Mouse (Mus musculus) midbrain, embryonic 15.5 days (tissue): ENCODE results near the gene 4930596D02Rik. TPM values are rescaled to one million over a fixed set of nuclear protein-coding genes. Genes with fewer than 3 reads are reported as not detected.

Experiments
- ATAC-seq: fragments of 200-750 bp; cut with Nextera tagmentation; replicated peaks from 2 replicates; pipeline ENCODE4 v1.8.0; 2017; ENCODE audit warnings: moderate TSS enrichment
- H3K27ac ChIP-seq: fragments of 300-500 bp; sonication (generic); 2 replicates; pipeline ENCODE4 v1.5.1; 2015; ENCODE audit warnings: mild to moderate bottlenecking, inconsistent platforms
- H3K27me3 ChIP-seq: fragments of 300-500 bp; sonication (generic); replicated peaks from 2 replicates; pipeline ENCODE4 v1.6.1; 2015; ENCODE audit warnings: inconsistent platforms
- H3K36me3 ChIP-seq: fragments of 300-500 bp; sonication (generic); replicated peaks from 2 replicates; pipeline ENCODE4 v1.6.1; 2015; ENCODE audit warnings: inconsistent platforms
- H3K4me1 ChIP-seq: fragments of 300-500 bp; sonication (generic); 2 replicates; pipeline ENCODE4 v1.6.1; 2015; ENCODE audit warnings: inconsistent platforms
- H3K4me2 ChIP-seq: fragments of 300-500 bp; sonication (generic); 2 replicates; pipeline ENCODE4 v1.6.1; 2015; ENCODE audit warnings: inconsistent platforms, mild to moderate bottlenecking, moderate library complexity
- H3K4me3 ChIP-seq: fragments of 300-500 bp; sonication (generic); 2 replicates; pipeline ENCODE4 v1.5.1; 2015; ENCODE audit warnings: mild to moderate bottlenecking, inconsistent platforms
- H3K9ac ChIP-seq: fragments of 300-500 bp; sonication (generic); 2 replicates; pipeline ENCODE4 v1.6.1; 2015; ENCODE audit warnings: mild to moderate bottlenecking, inconsistent platforms
- H3K9me3 ChIP-seq: fragments of 300-500 bp; sonication (generic); 2 replicates; pipeline ENCODE4 v1.6.1; 2016; ENCODE audit warnings: inconsistent platforms
- WGBS: fragments of 180-500 bp; shearing (Covaris S2); methylation state at CpG from one replicate; pipeline ENCODE4 v1.1.7; 2015; ENCODE audit warnings: mixed read lengths; 5-methylcytosine and 5-hydroxymethylcytosine counted together
- polyA plus RNA-seq: library from polyadenylated mRNA; unstranded; fragments of >200 nt; fragmentation: Nextera tagmentation; extraction: Ambion mirVana; gene quantifications from 2 replicates; pipeline ENCODE4 v1.2.1, GENCODE M21; 2015

4930596D02Rik gene
- polyA plus RNA-seq: not detected in 2 replicates

GRCm38 (mm10) chr14:35811878-35812277, at the start of gene 4930596D02Rik:
Gene 4930596D02Rik, minus strand, starts transcription at chr14:35811978.
- H3K9me3 ChIP-seq: no peaks in the 10 kb centered on the region
- no peak within 1 kb of the TSS for H3K27ac ChIP-seq
- H3K4me2 ChIP-seq: no peak within 1 kb of the TSS
- no peaks in the 10 kb centered on the region for H3K27me3 ChIP-seq
- no peak within 1 kb of the TSS for H3K4me3 ChIP-seq
- H3K36me3 ChIP-seq: no peaks in the 10 kb centered on the region
- 80% methylated on average over 4 of the region's 4 CpGs for WGBS
- no peak within 1 kb of the TSS for H3K9ac ChIP-seq
- no peak for ATAC-seq
- H3K4me1 ChIP-seq: no peaks in the 10 kb centered on the region

GRCm38 (mm10) chr14:35853254-35853653, 41.5 kb upstream of the 4930596D02Rik start:
- Histone ChIP-seq H3K9ac (no peak overlapping the region), H3K4me3 (no peak overlapping the region), H3K27me3 (no peaks in the 10 kb centered on the region), H3K4me2 (no peak overlapping the region), H3K36me3 (no peaks in the 10 kb centered on the region), H3K27ac (no peak overlapping the region), H3K9me3 (no peaks in the 10 kb centered on the region), H3K4me1 (no peaks in the 10 kb centered on the region)
- WGBS: 81% methylated on average over 1 of the region's 1 CpGs
- ATAC-seq: no peak

DNA sequence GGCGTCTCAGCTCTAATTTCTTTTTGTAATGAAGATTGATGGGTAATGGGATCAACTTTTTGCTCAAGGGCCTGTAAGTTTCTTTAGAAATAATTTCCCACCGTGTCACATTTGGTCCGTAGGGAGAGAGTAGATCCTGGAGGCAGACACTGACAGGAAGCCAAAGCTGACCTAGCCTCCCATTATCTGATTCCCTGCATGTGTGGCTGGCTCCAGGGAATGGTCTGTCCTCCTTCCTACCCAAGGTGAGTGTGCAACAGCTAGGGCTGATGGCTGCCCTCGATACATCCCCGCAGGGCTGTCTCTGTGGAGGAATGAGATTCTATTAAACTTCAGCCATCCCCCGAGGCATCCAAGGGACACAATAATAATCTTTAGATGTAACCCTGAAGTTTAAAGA, 33.5 kb upstream of the 4930596D02Rik start:
- no peak for ATAC-seq
- 75% methylated on average over 6 of the region's 6 CpGs for WGBS

GRCm38 (mm10) chr14:35842111-35842721, 30.4 kb upstream of the 4930596D02Rik start:
- no peak overlapping the region for H3K4me3 ChIP-seq
- no peak overlapping the region for H3K9ac ChIP-seq
- ATAC-seq: no peak
- H3K27ac ChIP-seq: no peak overlapping the region
- H3K4me2 ChIP-seq: no peak overlapping the region
- whole genome bisulfite sequencing: 81% methylated on average over 7 of the region's 7 CpGs
- no peaks in the 10 kb centered on the region for H3K27me3 ChIP-seq
- H3K4me1 ChIP-seq: no peaks in the 10 kb centered on the region
- H3K36me3 ChIP-seq: no peaks in the 10 kb centered on the region
- H3K9me3 ChIP-seq: no peaks in the 10 kb centered on the region

More for the DNA sequence above, 33.5 kb upstream of the 4930596D02Rik start:
- no peaks in the 10 kb centered on the region for H3K9me3 ChIP-seq
- H3K9ac ChIP-seq: no peak overlapping the region
- no peak overlapping the region for H3K27ac ChIP-seq
- H3K4me2 ChIP-seq: no peak overlapping the region
- no peak overlapping the region for H3K4me3 ChIP-seq
- H3K27me3 ChIP-seq: no peaks in the 10 kb centered on the region
- no peaks in the 10 kb centered on the region for H3K36me3 ChIP-seq
- no peaks in the 10 kb centered on the region for H3K4me1 ChIP-seq

- Histone ChIP-seq H3K9ac (no peak overlapping the region), H3K9me3 (no peaks in the 10 kb centered on the region), H3K27me3 (no peaks in the 10 kb centered on the region), H3K4me3 (no peak overlapping the region), H3K36me3 (no peaks in the 10 kb centered on the region), H3K4me1 (0 out of 2 replicates have a peak, but pooled peaks cover 2% of the 10 kb centered on the region), H3K4me2 (no peak overlapping the region), H3K27ac (no peak overlapping the region)
- ATAC-seq: no peak
- WGBS: 30% methylated on average over 3 of the region's 3 CpGs
Observed at GRCm38 (mm10) chr14:35792656-35793213, 19.0 kb downstream of the 4930596D02Rik start.

GRCm38 (mm10) chr14:35780033-35780432, 31.7 kb downstream of the 4930596D02Rik start:
- Histone ChIP-seq H3K27me3 (no peaks in the 10 kb centered on the region), H3K9me3 (no peaks in the 10 kb centered on the region), H3K4me1 (no peaks in the 10 kb centered on the region), H3K4me2 (no peak overlapping the region), H3K36me3 (no peaks in the 10 kb centered on the region), H3K4me3 (no peak overlapping the region), H3K27ac (no peak overlapping the region), H3K9ac (no peak overlapping the region)
- no peak for ATAC-seq
- WGBS: 74% methylated on average over 3 of the region's 3 CpGs

- WGBS: 92% methylated on average over 1 of the region's 1 CpGs
- H3K27ac ChIP-seq: no peak overlapping the region
- no peak for ATAC-seq
- H3K4me2 ChIP-seq: no peak overlapping the region
- no peaks in the 10 kb centered on the region for H3K4me1 ChIP-seq
- no peak overlapping the region for H3K4me3 ChIP-seq
- H3K27me3 ChIP-seq: no peaks in the 10 kb centered on the region
- no peaks in the 10 kb centered on the region for H3K36me3 ChIP-seq
- no peak overlapping the region for H3K9ac ChIP-seq
- no peaks in the 10 kb centered on the region for H3K9me3 ChIP-seq
Observed at GRCm38 (mm10) chr14:35773306-35773705, 38.5 kb downstream of the 4930596D02Rik start.
